Mouse (Mus musculus) erythroblast, embryonic 14.5 days (primary cell): Measurements from ENCODE around the gene Fam213a.

Experiments used
- GATA1 ChIP-seq: IDR thresholded peaks from 2 replicates; pipeline ENCODE4 v1.6.1; 2012; ENCODE audit warnings: low read length, inconsistent platforms, mixed read lengths
- TAL1 ChIP-seq: IDR thresholded peaks from 3 replicates; pipeline ENCODE4 v1.6.1; 2012; ENCODE audit warnings: low read length, inconsistent platforms, mixed read lengths

DNA sequence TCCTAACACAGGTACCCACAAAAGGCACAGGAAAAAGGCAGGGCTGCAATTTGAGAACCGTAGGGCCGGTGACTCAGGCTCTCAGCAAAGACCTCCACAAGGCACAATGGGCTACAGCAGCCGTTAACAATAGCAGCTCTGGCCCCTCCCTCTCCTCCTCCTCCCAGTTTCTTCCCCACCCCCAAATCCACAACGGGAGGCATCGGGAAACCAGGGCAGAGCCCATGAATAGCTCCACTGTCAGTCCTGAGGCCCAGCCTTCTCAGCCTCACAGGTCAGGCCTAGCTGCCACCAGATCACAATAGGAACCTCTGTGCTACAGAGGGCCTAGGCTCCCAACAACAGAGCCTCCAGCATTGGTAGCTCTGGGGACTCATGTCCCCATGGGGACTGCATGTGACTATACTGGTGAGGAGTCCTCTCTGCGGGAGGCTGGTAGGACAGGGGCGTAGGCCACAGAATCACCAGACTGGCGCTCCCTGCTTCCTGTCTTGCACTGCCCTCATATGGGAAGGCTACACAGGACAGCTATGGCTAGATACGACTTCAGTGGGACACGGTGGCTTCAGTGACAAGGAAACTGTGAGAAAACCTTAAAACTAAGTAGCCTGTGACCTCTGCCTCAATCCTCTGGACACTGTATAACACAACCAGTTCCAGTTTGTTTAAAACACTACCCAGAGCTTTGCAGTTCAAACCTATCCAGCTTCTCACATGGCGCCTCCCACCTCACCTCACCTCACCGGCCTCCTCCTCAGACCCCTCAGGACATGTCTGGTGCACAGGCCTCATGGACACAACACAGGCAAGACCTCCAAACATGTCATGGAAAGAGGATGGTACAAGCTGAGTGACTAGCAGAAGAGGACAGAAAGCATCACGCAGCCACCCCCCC is 57.1 kb downstream of the Fam213a start:
- no peak for TF ChIP-seq TAL1
- TF ChIP-seq GATA1: no peak
